Mouse (Mus musculus): ENCODE results near the gene Cct2. TPM values are rescaled to one million over a fixed set of nuclear protein-coding genes. Genes with fewer than 3 reads are reported as not detected.
"Not testable (repeated sequence)": the region's sequence is repeated elsewhere in the genome, so short reads cannot be mapped to it uniquely, and the experiment has no call there.

The Cct2 gene
- polyA plus RNA-seq, 1 experiment from 2014 or later = 115 TPM

DNA sequence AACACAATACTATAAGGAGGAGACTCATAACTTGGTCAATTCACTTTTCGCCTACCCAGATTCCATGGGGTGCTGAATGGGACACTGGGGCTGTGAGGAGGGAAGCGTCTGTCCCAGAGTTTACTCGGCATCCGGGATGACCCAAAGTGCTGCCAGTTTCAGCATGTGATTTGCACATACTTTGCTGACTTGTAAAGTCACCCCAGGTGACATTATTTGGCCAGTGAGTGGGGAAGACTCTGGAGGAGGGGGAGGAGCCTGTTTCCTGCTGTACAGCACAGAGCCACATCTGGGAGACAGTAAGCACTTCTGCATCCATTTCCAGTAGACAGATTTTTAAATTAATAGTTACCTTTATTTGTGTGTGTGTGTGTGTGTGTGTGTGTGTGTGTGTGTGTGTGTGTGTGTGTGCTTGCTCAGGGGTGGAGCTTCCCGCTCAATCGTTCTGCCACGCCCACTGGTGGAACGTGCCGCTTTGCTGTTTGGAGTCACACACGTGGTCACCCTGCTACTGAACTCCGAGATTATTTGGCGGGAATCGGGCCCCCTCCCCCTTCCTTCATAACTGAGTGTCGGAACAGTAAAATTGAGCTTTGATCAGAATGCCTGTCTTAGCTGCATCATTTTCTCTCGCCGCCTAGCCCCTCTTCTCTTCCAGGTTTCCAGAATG is 20.0 kb downstream of the Cct2 start:
- H3K4me1 ChIP-seq (ENCODE audit: control insufficient read depth, low read depth, low read length); H3K27me3 ChIP-seq (ENCODE audit: control insufficient read depth, insufficient read depth, low read depth, low read length); H3K9ac ChIP-seq (ENCODE audit: low read depth, low read length); H3K27ac ChIP-seq (ENCODE audit: low read length); H3K4me2 ChIP-seq (ENCODE audit: low read depth, low read length); H3K9me3 ChIP-seq (replicated peaks; ENCODE audit: control insufficient read depth, low read length); H3K36me3 ChIP-seq (ENCODE audit: control insufficient read depth, insufficient read depth); H3K4me3 ChIP-seq (ENCODE audit: low read depth, low read length): not testable (repeated sequence)
- 43% methylated on average over 15 of the region's 16 CpGs for WGBS (ENCODE audit: insufficient replicate concordance)
- peak; percentile 39; the same call in 1 of the 2 replicates for ATAC-seq (ENCODE audit: low read depth)

DNA sequence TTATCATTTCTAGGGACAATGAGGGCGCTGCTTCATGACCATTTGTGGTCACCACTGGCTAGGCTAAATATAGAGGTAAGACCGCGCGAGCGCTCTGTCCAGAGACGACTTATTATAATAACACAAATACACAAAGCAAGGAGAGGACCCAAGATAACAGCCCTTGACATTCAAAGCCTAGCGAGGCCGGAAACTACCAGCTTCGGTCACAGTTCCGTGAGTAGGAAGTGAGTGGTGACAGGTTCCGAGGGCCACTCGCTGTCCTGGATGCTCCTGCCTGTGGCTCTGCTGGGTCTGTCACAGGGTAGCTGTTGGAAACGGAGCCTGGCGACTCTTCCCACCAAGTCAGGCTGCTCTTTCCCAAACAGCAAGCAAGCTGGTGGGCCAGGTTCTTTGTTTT is 21.3 kb downstream of the Cct2 start:
- H3K4me2 ChIP-seq (ENCODE audit: low read depth, low read length) = no peak overlapping the region
- no peaks in the 10 kb centered on the region for H3K9me3 ChIP-seq (replicated peaks; ENCODE audit: control insufficient read depth, low read length)
- no peaks in the 10 kb centered on the region for H3K4me1 ChIP-seq (ENCODE audit: control insufficient read depth, low read depth, low read length)
- H3K4me3 ChIP-seq (ENCODE audit: low read depth, low read length) = no peak overlapping the region
- H3K36me3 ChIP-seq (ENCODE audit: control insufficient read depth, insufficient read depth) = no peaks in the 10 kb centered on the region
- no peak overlapping the region for H3K9ac ChIP-seq (ENCODE audit: low read depth, low read length)
- H3K27me3 ChIP-seq (ENCODE audit: control insufficient read depth, insufficient read depth, low read depth, low read length) = peaks cover 7% of the 10 kb centered on the region
- H3K27ac ChIP-seq (ENCODE audit: low read length) = no peak overlapping the region
- no peak for ATAC-seq (ENCODE audit: low read depth)
- WGBS (ENCODE audit: insufficient replicate concordance) = 44% methylated on average over 14 of the region's 14 CpGs

DNA sequence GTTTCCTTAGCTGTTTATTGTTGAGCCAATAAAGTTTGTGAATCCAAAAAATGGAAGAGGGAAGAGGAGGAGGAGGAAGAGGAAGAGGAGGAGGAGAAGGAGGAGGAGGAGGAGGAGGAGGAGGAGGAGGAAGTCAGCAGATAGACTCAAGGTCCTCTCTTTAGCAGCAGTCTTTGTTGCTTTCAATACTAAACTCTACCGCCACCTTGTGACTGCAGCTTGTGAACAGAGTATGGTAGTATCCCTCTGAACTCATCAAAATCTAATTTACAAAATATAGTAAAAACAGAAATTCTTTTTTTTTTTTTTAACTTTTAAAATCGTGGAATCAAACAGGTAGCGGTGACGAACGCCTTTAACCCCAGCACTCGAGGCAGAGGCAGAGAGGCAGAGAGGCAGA is 23.3 kb downstream of the Cct2 start:
- Histone ChIP-seq H3K9ac (ENCODE audit: low read depth, low read length) (no peak overlapping the region), H3K9me3 (replicated peaks; ENCODE audit: control insufficient read depth, low read length) (no peaks in the 10 kb centered on the region), H3K27ac (ENCODE audit: low read length) (no peak overlapping the region), H3K4me2 (ENCODE audit: low read depth, low read length) (no peak overlapping the region), H3K4me3 (ENCODE audit: low read depth, low read length) (no peak overlapping the region), H3K36me3 (ENCODE audit: control insufficient read depth, insufficient read depth) (no peaks in the 10 kb centered on the region), H3K27me3 (ENCODE audit: control insufficient read depth, insufficient read depth, low read depth, low read length) (peaks cover 3% of the 10 kb centered on the region; the same call in 1 of the 2 replicates), H3K4me1 (ENCODE audit: control insufficient read depth, low read depth, low read length) (no peaks in the 10 kb centered on the region)
- 60% methylated on average over 6 of the region's 6 CpGs for WGBS (ENCODE audit: insufficient replicate concordance)
- ATAC-seq (ENCODE audit: low read depth) = no peak

DNA sequence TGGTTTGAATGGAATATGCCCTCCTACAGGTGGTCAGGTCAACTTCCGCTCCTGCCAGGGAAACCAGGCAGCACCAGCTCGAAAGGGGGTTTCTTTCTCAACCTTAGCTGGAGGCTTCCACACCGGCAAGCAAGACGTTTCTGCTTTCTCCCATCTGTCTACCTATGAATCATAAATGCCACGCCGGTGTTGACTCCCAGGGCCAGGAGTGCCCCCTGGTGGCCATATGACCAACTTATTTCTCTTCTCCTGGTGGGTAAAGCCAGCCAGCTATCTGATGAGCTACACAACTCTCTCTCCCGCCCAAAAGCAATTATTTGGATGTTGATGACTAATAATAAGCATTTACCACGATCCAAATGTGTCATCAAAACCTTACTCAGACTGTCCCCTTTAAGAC is 29.8 kb downstream of the Cct2 start:
- ATAC-seq (ENCODE audit: low read depth) = no peak; the same call in 1 of the 2 replicates
- 15% methylated on average over 8 of the region's 8 CpGs for WGBS (ENCODE audit: insufficient replicate concordance)
- no peak overlapping the region for H3K4me3 ChIP-seq (ENCODE audit: low read depth, low read length)
- no peak overlapping the region for H3K4me2 ChIP-seq (ENCODE audit: low read depth, low read length)
- H3K9me3 ChIP-seq (replicated peaks; ENCODE audit: control insufficient read depth, low read length) = no peaks in the 10 kb centered on the region
- H3K27me3 ChIP-seq (ENCODE audit: control insufficient read depth, insufficient read depth, low read depth, low read length) = no peaks in the 10 kb centered on the region
- no peaks in the 10 kb centered on the region for H3K4me1 ChIP-seq (ENCODE audit: control insufficient read depth, low read depth, low read length)
- no peak overlapping the region for H3K27ac ChIP-seq (ENCODE audit: low read length)
- no peaks in the 10 kb centered on the region for H3K36me3 ChIP-seq (ENCODE audit: control insufficient read depth, insufficient read depth)
- H3K9ac ChIP-seq (ENCODE audit: low read depth, low read length) = no peak overlapping the region

DNA sequence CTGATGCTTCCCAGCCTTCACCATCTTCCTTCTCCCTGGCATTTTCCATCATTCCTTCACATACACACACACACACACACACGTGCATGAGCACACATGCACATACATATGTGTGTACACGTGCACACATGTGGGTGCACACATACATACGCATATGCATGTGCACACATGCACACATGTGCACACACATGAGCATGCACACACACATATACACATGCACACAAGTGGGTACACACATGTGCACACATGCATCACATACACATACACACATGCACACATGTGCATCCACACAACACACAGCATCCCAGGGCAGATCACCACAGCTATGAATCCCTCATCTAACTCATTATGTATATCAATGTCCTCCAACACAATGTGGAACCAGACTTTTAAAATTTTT is 32.5 kb downstream of the Cct2 start:
- Histone ChIP-seq H3K27me3 (ENCODE audit: control insufficient read depth, insufficient read depth, low read depth, low read length) (no peaks in the 10 kb centered on the region), H3K4me1 (ENCODE audit: control insufficient read depth, low read depth, low read length) (no peaks in the 10 kb centered on the region), H3K9me3 (replicated peaks; ENCODE audit: control insufficient read depth, low read length) (no peaks in the 10 kb centered on the region), H3K4me3 (ENCODE audit: low read depth, low read length) (no peak overlapping the region), H3K36me3 (ENCODE audit: control insufficient read depth, insufficient read depth) (no peaks in the 10 kb centered on the region), H3K4me2 (ENCODE audit: low read depth, low read length) (no peak overlapping the region), H3K9ac (ENCODE audit: low read depth, low read length) (no peak overlapping the region), H3K27ac (ENCODE audit: low read length) (no peak overlapping the region)
- no peak for ATAC-seq (ENCODE audit: low read depth)
- whole genome bisulfite sequencing (ENCODE audit: insufficient replicate concordance) = 66% methylated on average over 3 of the region's 3 CpGs

DNA sequence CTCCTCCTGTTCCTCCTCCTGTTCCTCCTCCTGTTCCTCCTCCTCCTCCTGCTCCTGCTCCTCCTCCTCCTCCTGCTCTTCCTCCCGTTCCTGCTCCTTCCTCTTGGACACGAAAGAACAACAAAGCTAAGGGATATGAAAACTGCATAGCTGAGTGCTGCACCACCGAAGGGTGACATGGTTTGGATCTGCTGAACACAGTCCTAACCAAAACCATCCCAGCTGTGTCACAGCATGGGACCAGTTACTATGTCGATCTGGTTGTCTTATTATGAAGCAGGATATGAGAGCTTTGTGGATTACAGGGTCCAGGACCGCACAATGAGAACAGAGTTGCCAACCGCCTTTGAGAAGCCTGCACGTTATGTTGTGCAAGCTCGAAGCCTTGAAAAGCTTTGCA is 37.4 kb downstream of the Cct2 start:
- H3K9ac ChIP-seq (ENCODE audit: low read depth, low read length) = no peak overlapping the region
- peaks cover 7% of the 10 kb centered on the region for H3K27me3 ChIP-seq (ENCODE audit: control insufficient read depth, insufficient read depth, low read depth, low read length)
- no peak for ATAC-seq (ENCODE audit: low read depth)
- 66% methylated on average over 8 of the region's 8 CpGs for WGBS (ENCODE audit: insufficient replicate concordance)
- H3K9me3 ChIP-seq (replicated peaks; ENCODE audit: control insufficient read depth, low read length) = no peaks in the 10 kb centered on the region
- H3K4me2 ChIP-seq (ENCODE audit: low read depth, low read length) = no peak overlapping the region
- H3K4me1 ChIP-seq (ENCODE audit: control insufficient read depth, low read depth, low read length) = no peaks in the 10 kb centered on the region
- no peak overlapping the region for H3K4me3 ChIP-seq (ENCODE audit: low read depth, low read length)
- H3K27ac ChIP-seq (ENCODE audit: low read length) = no peak overlapping the region
- H3K36me3 ChIP-seq (ENCODE audit: control insufficient read depth, insufficient read depth) = no peaks in the 10 kb centered on the region

DNA sequence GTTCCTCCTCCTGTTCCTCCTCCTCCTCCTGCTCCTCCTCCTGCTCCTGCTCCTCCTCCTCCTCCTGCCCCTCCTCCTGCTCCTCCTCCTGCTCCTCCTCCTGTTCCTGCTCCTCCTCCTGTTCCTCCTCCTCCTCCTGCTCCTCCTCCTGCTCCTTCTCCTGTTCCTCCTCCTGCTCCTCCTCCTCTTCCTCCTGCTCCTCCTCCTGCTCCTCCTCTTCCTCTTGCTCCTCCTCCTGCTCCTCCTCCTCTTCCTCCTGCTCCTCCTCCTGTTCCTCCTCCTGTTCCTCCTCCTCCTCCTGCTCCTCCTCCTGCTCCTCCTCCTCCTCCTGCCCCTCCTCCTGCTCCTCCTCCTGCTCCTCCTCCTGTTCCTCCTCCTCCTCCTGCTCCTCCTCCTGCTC is 37.8 kb downstream of the Cct2 start:
- H3K36me3 ChIP-seq (ENCODE audit: control insufficient read depth, insufficient read depth); H3K4me2 ChIP-seq (ENCODE audit: low read depth, low read length); H3K4me3 ChIP-seq (ENCODE audit: low read depth, low read length); H3K9ac ChIP-seq (ENCODE audit: low read depth, low read length); H3K9me3 ChIP-seq (replicated peaks; ENCODE audit: control insufficient read depth, low read length); ATAC-seq (ENCODE audit: low read depth); H3K4me1 ChIP-seq (ENCODE audit: control insufficient read depth, low read depth, low read length); H3K27me3 ChIP-seq (ENCODE audit: control insufficient read depth, insufficient read depth, low read depth, low read length); H3K27ac ChIP-seq (ENCODE audit: low read length): not testable (repeated sequence)

DNA sequence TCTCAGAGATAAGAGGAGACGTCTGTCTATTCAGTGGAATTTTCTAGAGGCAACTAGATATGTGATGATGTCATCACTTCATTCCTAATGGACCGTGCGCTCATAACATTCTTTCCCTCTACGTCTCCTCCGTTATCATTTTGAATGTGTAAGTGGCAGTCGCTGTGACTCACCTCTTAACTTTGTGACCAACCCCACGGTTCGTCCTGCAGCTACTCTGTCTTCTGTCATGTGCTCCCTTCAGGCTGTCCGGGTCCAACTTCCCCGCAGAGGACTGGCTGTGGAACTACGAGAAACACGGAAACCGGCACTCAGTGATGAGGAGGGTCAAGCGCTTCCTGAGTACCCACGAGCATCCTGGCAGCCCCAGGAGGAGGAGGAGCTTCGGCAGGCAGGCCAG is 39.9 kb downstream of the Cct2 start:
- ATAC-seq (ENCODE audit: low read depth) = no peak
- Histone ChIP-seq H3K9me3 (replicated peaks; ENCODE audit: control insufficient read depth, low read length) (no peaks in the 10 kb centered on the region), H3K36me3 (ENCODE audit: control insufficient read depth, insufficient read depth) (no peaks in the 10 kb centered on the region), H3K4me1 (ENCODE audit: control insufficient read depth, low read depth, low read length) (no peaks in the 10 kb centered on the region), H3K27me3 (ENCODE audit: control insufficient read depth, insufficient read depth, low read depth, low read length) (peaks cover 7% of the 10 kb centered on the region), H3K9ac (ENCODE audit: low read depth, low read length) (no peak overlapping the region), H3K4me3 (ENCODE audit: low read depth, low read length) (no peak overlapping the region), H3K27ac (ENCODE audit: low read length) (no peak overlapping the region), H3K4me2 (ENCODE audit: low read depth, low read length) (0 out of 2 replicates have a peak overlapping the region, but pooled peaks have one; percentile 24)
- WGBS (ENCODE audit: insufficient replicate concordance) = 29% methylated on average over 16 of the region's 16 CpGs

DNA sequence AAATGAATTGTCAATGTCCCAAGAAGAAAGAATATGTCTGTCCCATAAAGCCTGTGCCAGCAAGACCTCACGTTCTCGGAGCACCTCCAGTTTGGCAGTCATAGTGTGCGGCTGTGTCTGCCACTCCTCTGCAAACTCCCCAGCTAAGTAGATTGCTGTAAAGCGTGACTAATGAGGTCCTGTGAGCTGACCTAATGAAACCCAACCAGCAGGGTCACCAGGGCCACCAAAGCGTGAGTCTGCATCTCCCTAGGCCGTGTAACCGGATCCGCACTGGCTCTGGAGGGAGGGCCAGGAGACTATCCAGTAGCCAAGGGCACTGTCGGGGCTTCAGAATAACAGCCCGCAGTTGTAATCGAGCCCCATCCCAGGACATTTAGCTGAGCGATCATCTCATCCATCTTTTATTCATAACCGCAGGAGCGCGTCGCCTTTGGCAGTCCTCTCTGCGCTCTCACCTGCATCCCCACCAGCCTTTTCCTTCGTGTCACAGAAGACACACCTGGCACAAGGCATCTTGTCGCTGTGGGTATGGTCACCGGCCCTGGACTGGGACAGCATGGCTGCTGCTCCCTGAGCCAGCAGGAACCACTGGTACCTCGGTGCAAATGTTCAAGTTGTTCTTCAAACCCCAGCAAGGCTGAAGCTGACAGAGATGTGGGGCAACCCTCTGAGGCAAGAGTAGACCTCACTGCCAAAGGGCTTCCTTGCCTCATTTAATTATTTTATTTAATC is 42.4 kb downstream of the Cct2 start:
- Histone ChIP-seq H3K4me1 (ENCODE audit: control insufficient read depth, low read depth, low read length) (no peaks in the 10 kb centered on the region), H3K9ac (ENCODE audit: low read depth, low read length) (no peak overlapping the region), H3K27me3 (ENCODE audit: control insufficient read depth, insufficient read depth, low read depth, low read length) (peaks cover 7% of the 10 kb centered on the region), H3K36me3 (ENCODE audit: control insufficient read depth, insufficient read depth) (no peaks in the 10 kb centered on the region), H3K9me3 (replicated peaks; ENCODE audit: control insufficient read depth, low read length) (no peaks in the 10 kb centered on the region), H3K27ac (ENCODE audit: low read length) (no peak overlapping the region), H3K4me3 (ENCODE audit: low read depth, low read length) (no peak overlapping the region), H3K4me2 (ENCODE audit: low read depth, low read length) (no peak overlapping the region)
- ATAC-seq (ENCODE audit: low read depth) = no peak
- WGBS (ENCODE audit: insufficient replicate concordance) = 46% methylated on average over 21 of the region's 21 CpGs

Data from liver, embryonic 16.5 days (tissue).